Mouse (Mus musculus): ENCODE measurements around the gene Iqub.

Gene Iqub

GRCm38 (mm10) chr6:24514552-24515284, at the start of gene Iqub:
TSS of gene Iqub (minus strand) at chr6:24515067.
- peak; percentile 94 for DNase-seq

DNA sequence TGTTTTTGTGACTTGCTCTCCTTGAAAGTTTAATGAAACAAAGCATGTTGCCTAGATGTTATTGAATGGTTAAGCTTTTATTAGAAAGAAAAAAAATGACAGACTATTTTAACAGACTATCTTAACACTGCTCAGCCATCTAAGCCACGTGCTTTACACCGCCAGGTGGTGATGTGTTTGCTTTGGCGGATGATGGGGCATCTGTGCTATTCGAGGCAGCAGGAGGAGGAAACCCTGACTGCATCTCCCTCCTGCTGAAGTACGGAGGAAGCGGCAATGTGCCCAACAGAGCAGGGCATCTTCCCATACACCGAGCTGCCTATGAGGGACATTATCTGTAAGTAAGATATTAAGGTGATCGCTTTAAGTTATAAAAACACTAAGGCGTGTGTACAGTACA, 49.2 kb upstream of the Iqub start:
- DNase-seq: peak; percentile 31

GRCm38 (mm10) chr6:24555488-24555887, 40.6 kb upstream of the Iqub start:
- DNase-seq: no peak

DNA sequence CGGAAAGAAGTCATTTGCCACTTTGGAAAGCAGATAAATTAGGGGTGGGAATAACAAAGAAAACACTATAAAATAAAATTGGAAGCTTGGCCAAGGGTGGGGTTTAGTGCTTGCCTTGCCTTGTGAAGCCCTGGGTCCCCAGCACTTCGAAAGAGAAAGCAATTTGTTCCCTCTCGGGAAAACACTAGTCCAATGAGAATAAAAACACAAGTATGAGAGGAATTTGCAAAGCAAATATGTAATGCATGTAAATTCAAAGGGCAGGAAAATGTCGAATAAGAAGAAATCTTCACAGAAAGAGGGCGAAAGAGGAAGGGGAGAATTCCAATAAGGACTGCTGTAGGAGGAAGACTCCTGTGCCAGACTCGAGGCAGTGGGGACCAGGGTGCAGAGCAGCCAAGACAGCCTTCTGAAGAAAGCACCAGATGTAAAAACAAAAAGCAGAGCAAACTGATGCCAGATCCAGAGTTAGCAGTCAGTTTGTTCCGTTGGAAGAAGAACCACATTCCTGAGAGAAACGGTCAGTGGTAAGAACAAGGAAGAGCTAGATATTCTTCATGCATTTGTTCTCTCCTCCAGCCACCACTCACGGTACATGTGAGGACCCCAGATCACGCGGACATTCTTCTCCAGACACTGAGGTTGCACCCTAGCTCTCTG, 39.7 kb upstream of the Iqub start:
- no peak for DNase-seq

DNA sequence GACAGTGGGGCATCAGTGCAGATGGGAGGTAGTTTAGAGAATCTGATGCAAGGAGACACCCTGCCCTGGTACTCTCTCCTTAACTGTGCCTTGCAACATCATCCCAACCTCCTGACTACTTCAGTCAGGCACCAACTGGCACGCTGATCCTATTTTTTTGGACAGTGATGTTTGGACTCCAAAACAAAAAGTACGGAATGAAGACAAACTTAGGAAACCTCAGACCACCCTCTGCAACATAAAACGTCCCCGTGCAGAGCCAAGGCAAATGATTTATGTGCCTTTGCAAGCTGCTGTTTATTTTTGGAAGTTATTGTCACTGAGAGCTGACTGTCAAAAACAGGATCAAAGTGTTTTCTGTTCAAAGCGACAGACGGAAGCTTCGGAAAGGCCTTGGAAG, 37.2 kb upstream of the Iqub start:
- no peak for DNase-seq

DNA sequence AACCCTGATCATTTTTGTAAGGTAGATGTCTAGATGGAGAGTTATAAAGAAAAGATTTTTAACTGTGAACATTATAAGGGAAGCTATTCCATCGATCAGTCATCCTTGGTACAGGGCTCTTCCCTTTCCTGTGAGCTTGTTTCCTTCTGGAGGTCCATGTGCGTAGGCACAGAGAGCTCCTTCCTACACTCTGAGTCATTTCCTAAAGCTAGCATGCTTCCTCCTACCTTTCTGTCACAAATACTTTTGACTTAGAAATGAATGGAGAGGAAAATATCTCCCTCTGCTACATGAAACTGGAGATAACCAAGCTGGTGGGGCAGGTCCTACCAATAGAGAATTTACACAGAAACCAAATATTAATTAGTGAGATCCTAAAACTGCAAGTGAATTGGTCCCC, 34.9 kb upstream of the Iqub start:
- peak; percentile 48 for DNase-seq

GRCm38 (mm10) chr6:24546716-24547420, 32.0 kb upstream of the Iqub start:
- no peak for DNase-seq

- no peak for DNase-seq
These were observed 28.3 kb upstream of the Iqub start for GRCm38 (mm10) chr6:24543119-24543591.

GRCm38 (mm10) chr6:24542393-24542792, 27.5 kb upstream of the Iqub start:
- DNase-seq: no peak

- no peak for DNase-seq
These were observed 25.2 kb upstream of the Iqub start for GRCm38 (mm10) chr6:24540106-24540505.

DNA sequence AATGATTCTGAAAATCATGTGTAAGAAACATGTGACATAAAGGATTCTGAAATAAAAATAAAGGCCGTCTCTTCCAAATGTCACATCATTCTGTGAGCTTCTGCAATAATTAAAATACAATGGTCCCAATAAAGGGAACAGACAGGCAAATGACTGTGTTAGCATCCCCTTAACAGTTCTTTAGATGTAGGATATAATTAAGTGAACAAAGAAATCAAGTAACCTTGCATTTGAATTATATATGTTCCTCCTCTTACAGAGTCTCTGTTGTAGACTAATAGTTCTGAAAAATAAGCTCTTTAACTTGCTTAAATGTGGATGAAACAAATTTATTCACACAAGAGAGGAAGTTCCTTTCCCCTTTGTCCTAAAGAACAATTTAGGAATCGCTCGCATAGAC, 23.6 kb upstream of the Iqub start:
- no peak for DNase-seq

DNA sequence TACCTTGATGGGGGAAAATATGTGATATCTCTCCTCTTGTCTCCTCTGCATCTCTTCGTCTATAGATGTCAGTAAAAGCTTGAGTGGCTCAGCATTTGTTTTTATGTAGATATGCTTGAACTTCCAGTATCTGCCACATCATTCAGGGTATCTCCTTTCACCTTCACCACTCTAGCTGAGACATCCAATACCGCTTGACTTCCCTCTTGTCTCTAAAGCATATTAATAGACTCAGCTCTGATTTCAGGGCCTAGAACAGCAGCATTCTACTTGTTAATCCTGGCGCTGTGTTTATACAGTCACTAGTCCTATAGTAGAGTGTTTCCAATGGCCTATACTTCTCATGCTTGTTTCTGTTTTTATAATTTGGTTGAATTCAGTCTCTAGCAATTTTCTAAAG, 17.9 kb upstream of the Iqub start:
- DNase-seq: no peak

- no peak for DNase-seq
These were observed 16.0 kb upstream of the Iqub start for GRCm38 (mm10) chr6:24530711-24531420.

DNA sequence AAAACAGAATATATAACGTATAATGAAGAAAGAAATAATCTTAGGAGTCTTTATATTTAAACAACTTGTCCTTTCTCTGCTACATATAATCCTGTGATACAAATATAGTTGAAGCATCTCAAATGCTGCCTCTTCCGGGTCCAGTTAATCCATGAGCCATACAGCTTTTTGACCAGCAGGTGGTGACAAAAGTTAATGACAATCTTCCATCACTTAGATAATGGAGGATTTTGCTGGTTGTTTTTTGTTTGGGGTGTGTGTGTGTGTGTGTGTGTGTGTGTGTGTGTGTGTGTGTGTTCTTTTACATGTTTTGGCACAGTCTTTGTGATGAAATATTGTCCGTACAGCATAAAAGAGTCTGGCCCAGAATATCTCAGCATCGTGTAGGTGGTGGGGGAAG, 15.3 kb upstream of the Iqub start:
- peak; percentile 50 for DNase-seq

- no peak for DNase-seq
These were observed 13.1 kb upstream of the Iqub start, which contains the start of gene Asb15 for GRCm38 (mm10) chr6:24528064-24528243. TSS of gene Asb15 (plus strand) at chr6:24528144.

- DNase-seq: peak; percentile 95
These were observed 12.5 kb upstream of the Iqub start, which contains the start of gene Ndufa5 for GRCm38 (mm10) chr6:24527155-24528063. TSS of gene Ndufa5 (minus strand) at chr6:24528013.

DNA sequence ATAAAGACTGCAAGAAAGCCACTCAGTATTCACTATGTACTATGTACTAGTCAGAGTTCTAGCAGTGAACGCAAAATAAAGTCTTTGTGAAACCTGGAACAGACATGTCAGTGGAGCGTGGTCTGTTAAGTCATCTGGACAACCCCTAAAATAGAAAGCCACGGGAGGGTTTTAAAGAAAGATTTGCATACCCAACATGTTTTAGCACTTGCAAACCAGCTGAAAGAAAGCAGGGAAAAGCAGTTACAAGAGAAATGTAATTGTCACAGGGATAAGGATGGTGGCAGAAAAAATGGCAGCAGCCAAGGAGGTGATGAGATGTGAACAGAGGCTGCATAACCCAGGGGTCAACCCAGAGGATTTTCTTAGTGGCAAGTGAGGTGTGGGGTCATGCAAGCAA, 10.8 kb upstream of the Iqub start:
- no peak for DNase-seq

GRCm38 (mm10) chr6:24516197-24516596, 1.3 kb upstream of the Iqub start:
- DNase-seq: no peak

DNA sequence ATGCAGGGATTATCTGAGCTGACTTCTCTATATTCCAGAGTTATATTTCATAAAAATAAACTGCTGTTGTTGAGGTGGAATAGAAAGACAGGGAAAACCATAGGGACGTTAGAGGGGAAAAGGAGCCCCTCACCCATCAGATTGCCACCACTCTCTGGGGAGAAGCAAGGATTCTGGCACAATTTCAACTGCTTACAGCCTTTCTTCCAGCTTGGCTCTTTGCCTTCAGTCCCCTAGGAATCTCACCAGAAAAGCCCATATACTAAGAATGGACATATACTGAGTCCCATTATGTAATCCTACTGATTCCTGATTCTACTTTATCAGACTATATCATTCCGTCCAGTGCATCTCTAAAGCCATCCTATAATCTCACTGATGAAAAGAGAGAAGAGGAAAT, 10.7 kb downstream of the Iqub start:
- DNase-seq: no peak

GRCm38 (mm10) chr6:24490341-24490740, 24.5 kb downstream of the Iqub start:
- DNase-seq: no peak

- DNase-seq: no peak
These were observed 28.3 kb downstream of the Iqub start for GRCm38 (mm10) chr6:24486530-24486929.

DNA sequence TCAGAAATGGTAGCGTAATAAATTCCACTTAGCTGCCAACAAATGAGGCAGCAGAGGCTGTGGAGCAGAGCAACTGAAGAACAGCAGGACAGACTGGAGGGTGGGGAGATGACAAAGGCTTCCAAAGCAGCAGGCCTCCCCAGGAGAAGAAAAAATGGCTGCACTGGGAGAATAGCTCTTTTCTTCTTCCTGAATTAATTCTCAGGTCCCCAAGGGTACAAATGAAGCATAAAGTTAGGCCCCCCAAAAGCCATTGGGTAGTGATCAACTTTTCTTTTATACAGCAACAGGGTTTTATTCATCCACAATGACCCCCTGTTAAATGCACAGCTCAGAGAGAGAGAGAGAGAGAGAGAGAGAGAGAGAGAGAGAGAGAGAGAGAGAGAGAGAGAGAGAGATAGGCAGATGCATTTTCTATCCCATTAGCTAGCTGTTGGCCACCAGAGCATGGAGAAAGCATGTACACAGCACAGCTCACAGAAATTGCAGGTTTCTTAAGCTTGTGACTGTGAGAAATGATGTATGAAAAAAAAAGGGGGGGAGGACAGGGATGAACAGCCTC, 44.2 kb downstream of the Iqub start:
- peak; percentile 32 for DNase-seq
